Mouse (Mus musculus) brown adipose tissue, adult 24 weeks (tissue): ENCODE measurements around the gene Qsox1. TPM values are rescaled to one million over a fixed set of nuclear protein-coding genes. Genes with fewer than 3 reads are reported as not detected.

Source experiments
- H3K27ac ChIP-seq: fragments of 200-500 bp; replicated peaks from 2 replicates; pipeline ENCODE4 v1.5.1; 2012; ENCODE audit warnings: low read depth, mild to moderate bottlenecking, low read length
- H3K4me1 ChIP-seq: fragments of 200-500 bp; 2 replicates; pipeline ENCODE4 v1.6.1; 2012; ENCODE audit warnings: low read length, mixed read lengths; ENCODE audit not compliant: control insufficient read depth, insufficient read depth, insufficient read length
- H3K4me3 ChIP-seq: fragments of 200-500 bp; 2 replicates; pipeline ENCODE4 v1.5.1; 2012; ENCODE audit warnings: low read depth, mild to moderate bottlenecking, low read length, moderate library complexity; ENCODE audit not compliant: insufficient read depth
- polyA plus RNA-seq: library from polyadenylated mRNA; stranded (reverse); fragments of >200 nt; gene quantifications from 2 replicates; pipeline ENCODE4 v1.2.4, GENCODE M21; 2012; ENCODE audit not compliant: missing spikeins, insufficient read depth, insufficient read length

Qsox1 gene
- 8.3 and 9.9 TPM in 2 replicates for polyA plus RNA-seq

DNA sequence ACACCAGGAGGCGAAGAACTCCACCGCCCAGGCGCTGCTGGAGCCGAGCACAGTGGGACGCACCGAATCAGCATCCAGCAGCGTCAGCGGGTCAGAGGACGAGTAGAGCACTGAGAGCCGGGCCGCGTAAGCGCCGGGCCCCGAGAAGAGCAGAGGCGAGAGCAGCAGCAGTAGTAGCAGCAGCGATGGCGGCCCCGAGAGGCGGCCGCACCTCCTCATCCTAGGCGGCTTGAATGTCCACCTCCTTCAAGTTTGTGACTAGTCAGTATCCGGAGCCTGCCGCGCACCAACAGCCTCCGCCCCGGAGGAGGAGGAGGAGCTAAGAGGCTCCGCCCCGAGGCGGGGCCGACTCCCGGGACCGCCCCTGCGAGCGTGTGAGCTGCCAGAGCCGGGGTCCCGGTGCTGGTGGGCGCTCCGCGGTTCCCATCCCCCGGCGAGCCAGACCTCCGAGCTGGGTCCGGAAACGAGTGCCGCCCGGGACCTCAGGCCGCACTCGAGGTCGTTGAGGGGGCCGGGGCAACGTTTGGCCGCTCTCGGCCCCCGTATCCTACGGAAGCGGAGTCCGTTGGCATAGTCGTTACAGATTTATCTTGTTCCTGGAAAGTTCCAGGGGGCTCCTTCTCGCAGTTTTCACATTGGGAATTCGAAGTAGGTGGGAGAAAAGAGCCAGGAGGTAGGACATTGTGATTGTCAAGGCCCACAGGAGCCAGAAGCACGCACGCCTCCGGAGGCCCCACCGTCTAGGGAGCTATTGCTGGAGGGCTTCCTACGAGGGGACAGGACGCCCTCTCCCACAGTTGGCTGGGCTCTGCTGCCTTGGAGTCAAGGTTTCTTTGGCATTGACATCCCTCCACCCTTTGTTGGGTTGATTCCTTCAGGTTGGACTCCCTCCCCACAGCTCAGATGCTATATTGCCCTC, at the start of gene Qsox1:
Gene Qsox1, minus strand, starts transcription at position 309 of the 919 bp plus-strand sequence.
- peaks cover 7% of the 10 kb centered on the region; the same call in 1 of the 2 replicates for H3K4me1 ChIP-seq
- peak within 1 kb of the TSS; percentile 85 for H3K4me3 ChIP-seq
- H3K27ac ChIP-seq, result peak within 1 kb of the TSS; percentile 21; the same call in 1 of the 2 replicates

DNA sequence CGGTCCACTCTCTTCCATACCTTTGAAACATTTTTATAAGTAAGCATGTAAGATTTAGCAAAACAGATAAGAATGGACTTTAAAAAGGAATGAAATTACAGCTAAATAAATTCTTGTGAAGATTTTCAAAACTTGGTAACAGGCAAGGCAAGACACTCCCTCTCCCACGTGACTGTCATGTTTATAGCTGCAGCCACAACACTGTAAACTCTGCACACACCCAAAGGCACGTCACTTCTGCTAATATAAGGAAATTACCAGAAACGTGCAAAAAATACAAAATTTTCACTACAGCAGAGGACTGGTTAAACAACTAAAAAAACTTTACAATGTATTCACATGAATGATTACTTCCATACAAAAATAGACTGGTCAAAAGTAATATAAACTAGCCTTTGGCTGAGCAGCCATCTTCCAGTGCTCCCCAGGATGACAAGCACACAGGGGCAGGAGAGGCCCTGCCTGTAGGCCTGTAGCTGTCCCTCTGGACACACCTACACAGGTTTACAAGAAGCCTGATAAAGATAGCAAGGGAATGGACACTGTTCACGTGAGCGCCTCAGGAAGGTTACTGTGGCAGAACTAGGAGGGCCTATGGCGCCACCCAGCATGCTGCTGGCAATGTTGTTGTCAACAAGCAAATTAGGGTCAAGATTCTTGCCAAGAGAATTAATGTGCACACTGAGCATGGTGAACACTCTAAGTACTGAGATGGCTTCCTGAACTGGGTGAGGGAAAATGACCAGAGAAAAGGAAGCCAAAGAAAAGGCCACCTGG, 42.4 kb upstream of the Qsox1 start:
- Histone ChIP-seq H3K27ac (no peak overlapping the region), H3K4me1 (no peaks in the 10 kb centered on the region), H3K4me3 (no peak overlapping the region)

DNA sequence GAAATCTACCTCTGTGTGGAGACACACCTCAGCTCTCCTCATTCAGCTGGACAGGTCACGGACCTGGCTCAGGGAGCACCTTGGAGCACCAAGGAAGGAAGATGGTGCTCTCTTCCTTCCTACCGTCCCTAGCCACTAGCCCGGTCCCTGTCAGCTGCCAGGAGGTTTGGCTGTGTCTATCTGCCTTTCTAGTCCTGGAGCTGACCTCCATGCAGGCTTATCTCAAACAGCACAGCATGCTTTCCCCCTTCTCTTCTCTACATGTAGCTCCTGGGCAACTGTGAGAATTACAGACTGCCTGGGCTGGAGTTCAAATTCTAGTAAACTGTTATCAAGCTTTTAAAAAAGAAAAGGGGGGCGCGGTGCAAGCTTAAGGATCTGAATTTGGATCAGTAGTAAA, 40.3 kb upstream of the Qsox1 start:
- Histone ChIP-seq H3K27ac (no peak overlapping the region), H3K4me1 (no peaks in the 10 kb centered on the region), H3K4me3 (no peak overlapping the region)

DNA sequence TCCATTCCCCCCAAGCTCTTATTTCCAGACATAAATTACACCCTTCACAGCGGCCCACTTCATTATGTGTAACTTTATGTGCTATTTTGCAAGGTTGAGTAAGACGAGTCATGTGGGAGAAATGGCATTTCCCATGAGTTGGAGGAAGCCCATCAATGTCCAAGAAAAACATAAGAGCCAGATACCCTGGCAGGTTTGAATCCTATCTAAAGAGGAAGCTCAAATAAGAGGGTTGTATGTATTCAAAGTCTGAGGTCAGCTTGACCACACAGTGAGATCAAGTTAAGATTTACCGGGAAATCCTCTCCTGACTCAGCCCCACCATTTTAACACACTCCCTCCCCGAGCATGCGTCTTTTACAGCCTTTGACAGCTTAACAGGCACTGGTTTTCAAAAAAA, 31.5 kb upstream of the Qsox1 start:
- H3K4me3 ChIP-seq, result no peak overlapping the region
- no peaks in the 10 kb centered on the region; the same call in 1 of the 2 replicates for H3K4me1 ChIP-seq
- no peak overlapping the region for H3K27ac ChIP-seq

DNA sequence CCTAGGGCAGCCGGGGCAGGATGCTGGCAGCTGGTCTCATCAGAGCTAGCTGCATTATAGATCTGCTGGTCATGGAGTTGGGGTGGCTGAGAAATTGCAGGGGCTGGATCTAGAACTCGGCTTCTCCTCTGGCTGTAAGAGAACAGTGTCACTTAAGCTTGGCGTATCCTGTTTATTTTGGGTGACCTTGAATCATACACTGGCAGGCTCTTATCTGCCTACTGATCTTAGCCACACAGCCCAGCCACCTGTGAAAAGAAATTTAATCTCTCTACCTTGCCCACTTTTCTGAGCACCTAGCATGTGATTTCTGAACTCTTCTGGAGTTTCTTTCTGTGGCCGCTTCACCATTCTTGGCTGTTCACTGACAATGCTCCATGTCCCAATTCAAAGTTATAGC, 30.8 kb upstream of the Qsox1 start:
- Histone ChIP-seq H3K4me3 (no peak overlapping the region), H3K27ac (no peak overlapping the region), H3K4me1 (no peaks in the 10 kb centered on the region; the same call in 1 of the 2 replicates)

DNA sequence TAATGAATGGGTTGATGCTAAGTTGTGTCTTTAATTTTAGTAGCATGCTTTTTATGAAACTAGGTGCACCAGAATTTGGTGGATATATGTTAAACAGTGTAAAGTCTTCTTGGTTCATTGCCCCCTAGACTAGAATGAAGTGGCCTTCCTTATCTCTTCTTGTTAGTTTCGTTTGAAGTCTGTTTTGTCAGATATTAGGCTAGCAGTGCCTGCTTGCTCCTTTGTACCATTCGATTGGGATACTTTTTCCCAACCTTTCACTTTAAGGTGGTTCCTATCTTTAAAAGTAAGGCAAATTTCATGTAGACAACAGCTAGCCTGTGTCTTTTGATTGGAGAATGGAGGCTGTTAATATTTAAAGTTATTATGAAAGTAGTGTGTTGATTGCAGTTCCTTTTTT, 23.0 kb upstream of the Qsox1 start:
- H3K4me3 ChIP-seq, result no peak overlapping the region
- H3K27ac ChIP-seq, result no peak overlapping the region
- no peaks in the 10 kb centered on the region; the same call in 1 of the 2 replicates for H3K4me1 ChIP-seq

DNA sequence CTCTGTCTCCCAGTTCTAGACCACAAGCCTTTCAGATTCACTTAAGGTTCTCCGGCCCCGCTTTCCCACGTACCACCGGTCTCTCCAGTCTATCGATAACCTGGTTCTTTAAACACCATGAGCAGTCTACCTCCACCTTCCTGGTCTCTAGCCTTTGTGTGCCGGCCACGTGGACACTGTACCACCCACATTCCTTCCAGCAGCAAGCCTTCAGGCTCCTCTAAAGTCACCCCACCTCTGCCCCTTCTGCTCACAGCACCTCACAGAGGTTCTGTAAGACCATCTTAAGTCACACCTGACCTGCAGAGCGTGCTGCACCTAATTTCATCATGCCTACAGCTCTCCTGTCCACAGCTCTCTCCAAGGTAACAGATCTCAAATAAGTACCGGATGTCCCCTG, 20.9 kb upstream of the Qsox1 start:
- Histone ChIP-seq H3K27ac (no peak overlapping the region), H3K4me1 (no peaks in the 10 kb centered on the region), H3K4me3 (no peak overlapping the region)

DNA sequence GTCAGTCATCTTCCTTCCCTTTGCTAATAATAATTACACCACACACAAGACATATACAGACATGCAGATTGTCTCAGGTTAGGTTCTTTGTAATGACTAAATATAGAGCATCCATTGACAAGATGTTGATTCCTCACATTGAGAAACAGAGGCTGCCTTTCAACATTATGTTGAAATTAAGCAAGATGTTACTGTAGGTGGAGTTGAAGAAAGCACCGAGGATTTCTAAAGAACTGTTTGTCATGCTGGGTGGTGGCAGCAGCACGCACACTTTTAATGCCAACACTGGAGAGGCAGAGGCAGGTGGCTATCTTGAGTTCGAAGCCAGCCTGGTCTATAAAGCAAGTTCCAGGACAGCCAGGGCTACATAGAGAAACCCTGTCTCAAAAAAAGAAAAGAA, 19.3 kb upstream of the Qsox1 start:
- no peak overlapping the region for H3K4me3 ChIP-seq
- H3K27ac ChIP-seq, result no peak overlapping the region
- no peaks in the 10 kb centered on the region for H3K4me1 ChIP-seq

DNA sequence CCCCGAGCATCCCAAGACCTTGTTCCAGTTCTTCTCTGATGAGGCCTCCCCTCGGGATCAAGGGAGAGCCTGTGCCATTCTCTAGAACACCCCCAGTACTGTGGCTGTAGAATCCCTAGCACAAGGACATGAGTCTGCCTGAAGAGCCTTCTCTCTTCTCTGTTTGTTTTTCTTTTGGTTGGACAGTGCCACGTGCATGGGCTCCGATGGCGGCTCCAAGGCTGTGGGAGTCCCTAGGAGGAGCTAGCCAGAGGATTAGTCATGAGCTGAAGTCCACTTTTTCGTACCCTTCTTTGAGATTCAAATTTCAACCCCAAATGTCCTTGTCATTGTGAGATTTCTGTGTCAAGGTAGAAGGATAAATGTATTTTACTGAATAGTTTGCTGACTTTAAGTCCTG, 18.2 kb upstream of the Qsox1 start:
- H3K27ac ChIP-seq, result no peak overlapping the region
- H3K4me3 ChIP-seq, result no peak overlapping the region
- no peaks in the 10 kb centered on the region for H3K4me1 ChIP-seq

DNA sequence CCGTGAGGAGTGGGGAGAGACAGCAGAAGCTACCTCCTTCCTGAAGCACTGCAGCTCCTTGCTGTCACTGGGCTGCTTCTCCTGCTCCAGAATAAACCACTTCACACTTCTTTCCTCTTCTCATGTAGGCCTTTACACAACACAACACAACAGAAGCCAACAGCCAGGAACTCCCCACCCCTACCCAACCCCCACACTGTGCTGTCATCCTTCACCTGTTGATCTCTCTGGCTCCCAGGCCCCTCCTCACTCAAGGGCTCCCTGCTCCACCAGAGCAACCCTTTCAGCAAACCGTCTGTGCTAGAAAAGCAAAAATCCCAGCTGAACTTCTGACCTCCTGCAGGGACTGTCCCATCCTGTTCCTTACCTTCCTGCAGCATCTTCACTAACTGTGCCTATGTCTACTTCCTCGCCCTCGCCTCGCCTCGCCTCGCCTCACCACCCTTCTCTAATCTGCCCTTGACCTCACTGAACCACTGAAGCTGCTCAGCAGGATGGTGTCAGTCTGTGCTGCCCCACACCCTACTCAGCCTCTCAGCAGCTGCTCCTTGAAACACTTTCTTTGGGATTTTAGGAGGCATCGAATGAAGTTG, 15.1 kb upstream of the Qsox1 start:
- no peak overlapping the region for H3K27ac ChIP-seq
- H3K4me3 ChIP-seq, result no peak overlapping the region
- no peaks in the 10 kb centered on the region for H3K4me1 ChIP-seq

DNA sequence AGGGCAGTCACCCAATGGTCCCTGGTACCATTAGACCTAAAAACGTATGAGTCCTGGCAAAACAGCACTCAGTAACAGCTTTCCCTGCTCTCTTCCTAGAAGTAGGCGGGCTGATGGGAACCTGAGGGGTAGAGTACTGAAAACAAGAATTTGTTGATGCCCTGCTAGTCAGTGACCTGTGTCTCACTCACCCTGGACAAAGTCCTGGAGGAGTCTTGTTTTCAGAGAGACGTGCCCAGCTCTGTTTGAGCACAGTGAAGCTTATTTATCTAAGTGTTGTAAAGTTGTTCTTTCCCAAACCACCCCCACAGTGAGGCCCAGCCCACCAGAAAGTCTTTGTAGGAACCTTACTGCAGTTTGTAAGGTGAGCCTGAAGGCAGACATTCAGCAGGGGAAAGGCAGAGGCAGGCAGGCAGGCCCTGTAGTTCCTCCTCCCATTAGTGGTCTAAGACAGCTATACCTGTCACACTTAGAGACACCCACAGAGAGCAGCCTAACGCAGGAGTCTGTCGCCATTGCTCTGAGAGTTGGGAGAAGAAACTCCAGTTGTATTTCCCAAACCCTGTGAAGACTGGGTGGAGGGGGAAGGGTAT, 14.2 kb upstream of the Qsox1 start:
- no peaks in the 10 kb centered on the region for H3K4me1 ChIP-seq
- no peak overlapping the region for H3K27ac ChIP-seq

DNA sequence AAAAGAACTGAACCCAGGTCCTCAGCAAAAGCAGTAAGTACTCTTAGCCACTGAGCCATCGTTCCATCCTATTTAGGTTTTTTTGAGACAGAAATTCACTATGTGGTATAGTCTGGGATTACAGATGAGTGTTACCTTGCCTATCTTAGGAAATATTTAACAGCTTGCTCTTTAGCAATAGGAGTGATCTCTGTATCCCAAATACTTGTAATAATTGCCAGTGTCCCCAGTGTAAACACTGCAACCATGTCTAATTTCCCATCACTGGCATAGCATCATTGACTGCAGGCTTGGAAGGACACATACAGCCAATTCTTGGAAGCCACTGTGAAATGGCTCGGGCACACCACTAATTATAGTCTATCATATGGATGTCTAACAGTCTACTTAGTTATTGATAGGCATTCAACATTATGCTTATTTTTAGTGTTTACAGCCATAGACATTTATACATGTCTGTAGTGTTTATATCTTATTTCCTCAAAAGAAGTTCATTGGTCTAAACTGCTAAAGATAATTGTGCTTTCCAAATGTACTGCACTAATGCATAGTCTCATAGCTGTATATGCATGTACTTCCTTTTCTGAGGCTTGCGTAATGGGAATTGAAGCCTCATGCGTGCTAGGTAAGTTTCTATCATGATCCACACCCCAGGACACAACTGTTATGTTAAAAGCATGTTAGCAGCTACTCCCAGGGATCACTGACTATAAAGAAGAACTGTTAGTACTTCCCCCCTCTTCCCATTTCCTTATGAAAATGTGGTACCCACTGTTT, 13.4 kb upstream of the Qsox1 start:
- no peaks in the 10 kb centered on the region for H3K4me1 ChIP-seq
- H3K27ac ChIP-seq, result no peak overlapping the region
- H3K4me3 ChIP-seq, result no peak overlapping the region

More for the DNA sequence above, 14.2 kb upstream of the Qsox1 start:
- H3K4me3 ChIP-seq, result no peak overlapping the region

DNA sequence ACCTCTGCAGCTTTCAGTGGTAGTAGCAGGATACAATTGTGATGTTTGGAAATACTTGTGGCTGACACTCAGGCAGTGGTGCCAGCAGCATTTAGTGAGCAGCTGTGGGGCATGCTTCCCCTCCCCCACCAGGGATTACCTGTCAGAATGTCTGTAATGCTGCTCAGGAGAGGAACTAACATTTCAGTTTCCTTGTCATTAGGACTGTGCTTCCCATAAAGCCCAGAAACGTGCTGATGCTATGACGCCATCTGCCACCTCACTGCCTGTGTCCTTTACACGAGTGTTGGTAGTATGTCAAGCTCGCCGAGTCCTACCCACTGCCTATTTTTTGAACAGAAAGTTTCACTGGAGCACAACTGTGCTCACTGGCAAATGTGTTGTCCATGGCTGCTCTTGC, 8.0 kb upstream of the Qsox1 start:
- H3K27ac ChIP-seq, result no peak overlapping the region
- H3K4me3 ChIP-seq, result no peak overlapping the region
- no peaks in the 10 kb centered on the region for H3K4me1 ChIP-seq

DNA sequence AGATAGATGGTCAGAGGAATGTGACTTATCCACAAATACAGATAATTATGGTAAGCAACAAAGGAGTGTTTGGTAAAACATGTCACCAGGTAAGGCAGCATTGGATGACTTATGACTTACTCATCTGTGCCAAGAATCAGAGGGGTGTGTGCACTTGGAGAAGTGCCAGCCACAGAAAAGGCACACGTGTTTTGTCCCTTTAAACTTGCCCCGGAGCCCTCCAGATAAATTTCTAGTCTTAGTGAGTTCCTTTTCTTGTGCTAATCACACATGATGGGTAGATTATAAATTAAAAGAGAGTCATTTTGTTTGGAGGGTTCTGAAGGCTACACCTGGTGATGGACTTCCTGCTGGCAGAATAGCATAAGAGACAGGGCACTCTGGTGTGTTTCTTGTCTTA, 3.5 kb upstream of the Qsox1 start:
- Histone ChIP-seq H3K4me3 (no peak overlapping the region), H3K27ac (no peak overlapping the region), H3K4me1 (0 out of 2 replicates have a peak, but pooled peaks cover 3% of the 10 kb centered on the region)
